Mouse (Mus musculus) NIH3T3 (cell line): ENCODE data around the gene Alkbh1.
"Not testable (repeated sequence)": the region's sequence is repeated elsewhere in the genome, so short reads cannot be mapped to it uniquely, and the experiment has no call there.

Source experiments
- DNase-seq: peaks from one replicate; pipeline ENCODE4 v3.0.0-alpha.2; 2012; ENCODE audit warnings: low read depth

Gene Alkbh1

GRCm38 (mm10) chr12:87443700-87444122 is at the start of gene Alkbh1, which contains the start of gene Slirp:
TSS of gene Alkbh1 (minus strand) at chr12:87444017.
TSS of gene Slirp (plus strand) at chr12:87443896.
- DNase-seq, result peak; percentile 94

GRCm38 (mm10) chr12:87488683-87489082 is 44.9 kb upstream of the Alkbh1 start:
- not testable (repeated sequence) for DNase-seq

GRCm38 (mm10) chr12:87482482-87482881 is 38.7 kb upstream of the Alkbh1 start:
- DNase-seq, result not testable (repeated sequence)

GRCm38 (mm10) chr12:87474756-87475155 is 30.9 kb upstream of the Alkbh1 start:
- DNase-seq, result no peak

- DNase-seq, result peak; percentile 98
These were observed 28.4 kb upstream of the Alkbh1 start, which contains the start of gene Snw1 for GRCm38 (mm10) chr12:87471964-87472786. TSS of gene Snw1 (minus strand) at chr12:87472274.

GRCm38 (mm10) chr12:87471421-87471963 is 27.7 kb upstream of the Alkbh1 start:
- DNase-seq, result peak; percentile 61

GRCm38 (mm10) chr12:87470263-87471136 is 26.7 kb upstream of the Alkbh1 start:
- DNase-seq, result peak; percentile 17

GRCm38 (mm10) chr12:87464678-87465297 is 21.0 kb upstream of the Alkbh1 start:
- DNase-seq, result no peak

GRCm38 (mm10) chr12:87449456-87449855 is 5.6 kb upstream of the Alkbh1 start:
- no peak for DNase-seq

GRCm38 (mm10) chr12:87444211-87444610 is 394 bp upstream of the Alkbh1 start:
- peak; percentile 21 for DNase-seq

- DNase-seq, result no peak
These were observed 610 bp downstream of the Alkbh1 start for GRCm38 (mm10) chr12:87443115-87443699.

GRCm38 (mm10) chr12:87442177-87443114 is 1.4 kb downstream of the Alkbh1 start:
- DNase-seq, result peak; percentile 48

GRCm38 (mm10) chr12:87428885-87429284 is 14.9 kb downstream of the Alkbh1 start:
- no peak for DNase-seq

GRCm38 (mm10) chr12:87428295-87428694 is 15.5 kb downstream of the Alkbh1 start:
- DNase-seq, result no peak

- no peak for DNase-seq
These were observed 17.3 kb downstream of the Alkbh1 start for GRCm38 (mm10) chr12:87426354-87427031.

- no peak for DNase-seq
These were observed 19.3 kb downstream of the Alkbh1 start for GRCm38 (mm10) chr12:87424516-87424915.

- no peak for DNase-seq
These were observed 20.1 kb downstream of the Alkbh1 start for GRCm38 (mm10) chr12:87423700-87424099.

GRCm38 (mm10) chr12:87421708-87422507 is 21.9 kb downstream of the Alkbh1 start:
- DNase-seq, result no peak

GRCm38 (mm10) chr12:87419974-87420485 is 23.8 kb downstream of the Alkbh1 start:
- DNase-seq, result no peak
